Mouse (Mus musculus) urinary bladder, postnatal 4 days (tissue): ENCODE measurements around the gene Smurf1.

ENCODE experiments used
- DNase-seq, 2 experiments: peaks; one replicate each; pipeline ENCODE4 v3.0.0; 2021 to 2022; ENCODE audit warnings: low spot score in 2 of 2

Gene Smurf1

GRCm38 (mm10) chr5:144965639-144966351 lies at the start of gene Smurf1:
Gene Smurf1, minus strand, starts transcription at chr5:144965847.
- DNase-seq: peak; percentile 85 to 88

GRCm38 (mm10) chr5:145014278-145014677 lies 48.6 kb upstream of the Smurf1 start:
- DNase-seq: no peak

- DNase-seq: no peak
Observed at GRCm38 (mm10) chr5:145008878-145009659, 43.4 kb upstream of the Smurf1 start.

GRCm38 (mm10) chr5:145005596-145005995 lies 39.9 kb upstream of the Smurf1 start:
- no peak for DNase-seq

GRCm38 (mm10) chr5:145004495-145004894 lies 38.8 kb upstream of the Smurf1 start:
- no peak for DNase-seq

GRCm38 (mm10) chr5:145003362-145003761 lies 37.7 kb upstream of the Smurf1 start:
- no peak for DNase-seq

- no peak for DNase-seq
Observed at GRCm38 (mm10) chr5:144998491-144998890, 32.8 kb upstream of the Smurf1 start.

- no peak for DNase-seq
Observed at GRCm38 (mm10) chr5:144990481-144990880, 24.8 kb upstream of the Smurf1 start.

GRCm38 (mm10) chr5:144990051-144990450 lies 24.4 kb upstream of the Smurf1 start:
- no peak for DNase-seq

- DNase-seq: no peak
Observed at GRCm38 (mm10) chr5:144989061-144989405, 23.4 kb upstream of the Smurf1 start.

GRCm38 (mm10) chr5:144988340-144989060 lies 22.9 kb upstream of the Smurf1 start:
- DNase-seq: peak in 1 of 2 experiments; percentile 29

- DNase-seq: no peak
Observed at GRCm38 (mm10) chr5:144987561-144987960, 21.9 kb upstream of the Smurf1 start.

- no peak for DNase-seq
Observed at GRCm38 (mm10) chr5:144984839-144985238, 19.2 kb upstream of the Smurf1 start.

GRCm38 (mm10) chr5:144983227-144983626 lies 17.6 kb upstream of the Smurf1 start:
- no peak for DNase-seq

- DNase-seq: no peak
Observed at GRCm38 (mm10) chr5:144979110-144979509, 13.5 kb upstream of the Smurf1 start.

GRCm38 (mm10) chr5:144978533-144979107 lies 13.0 kb upstream of the Smurf1 start:
- DNase-seq: peak; percentile 54 to 75

GRCm38 (mm10) chr5:144971266-144971665 lies 5.6 kb upstream of the Smurf1 start:
- DNase-seq: no peak

GRCm38 (mm10) chr5:144964872-144965638 lies 592 bp downstream of the Smurf1 start:
- DNase-seq: peak; percentile 89 to 91

- no peak for DNase-seq
Observed at GRCm38 (mm10) chr5:144964465-144964864, 1.2 kb downstream of the Smurf1 start.

- DNase-seq: peak; percentile 52 to 76
Observed at GRCm38 (mm10) chr5:144963817-144964261, 1.8 kb downstream of the Smurf1 start.

- DNase-seq: no peak
Observed at GRCm38 (mm10) chr5:144963401-144963800, 2.2 kb downstream of the Smurf1 start.
